19 mouse cellular contexts compared by ENCODE assay signal in genomic region chr14:99493659-99494058, GRCm38 (mm10).
A peak's percentile ranks its signal among the peaks of the same experiment; 100 is the strongest.
DNase-seq lines count a peak whose midpoint lies in the region; ATAC-seq lines count a peak whose summit lies in the region.
"Had no signal": no experiment of that assay in that cellular context is flagged by ENCODE, and none has a peak within 500 bp of the region (broad histone marks: within the 10 kb centered on the region; RNA-seq: fewer than 3 reads in every experiment).

No protein-coding gene starts in this region.

- DNase-seq in large intestine, adult 2 months (ENCODE audit: low read depth, low spot score) = peak; percentile 44
- DNase-seq in kidney, postnatal 25 days = no peak
- no peak for DNase-seq in embryo, embryonic 10.5 days (ENCODE audit: low spot score)
- DNase-seq: adrenal gland, adult 2 months; adrenal gland, postnatal 10 days; adrenal gland, postnatal 25 days; cerebellum, adult 11 months; cerebellum, adult 18-20 months; cerebellum, adult 8-10 months; cerebellum, adult 9-11 months; cerebellum, postnatal 14 days; cerebellum, postnatal 36 days; forebrain, postnatal 0 days had no signal

- 0 out of 2 replicates have a peak, but pooled peaks cover 3% of the 10 kb centered on the region for H3K4me1 ChIP-seq in intestine, embryonic 16.5 days (ENCODE audit: control insufficient read depth, insufficient read depth, low read length)
- 0 out of 2 replicates have a peak, but pooled peaks cover 9% of the 10 kb centered on the region for H3K4me1 ChIP-seq in heart, embryonic 12.5 days (replicated peaks)
- H3K4me1 ChIP-seq: embryonic facial prominence, embryonic 10.5 days; embryonic facial prominence, embryonic 12.5 days; forebrain, embryonic 13.5 days; forebrain, embryonic 15.5 days had no signal

- peak overlapping the region; percentile 48 for H3K27ac ChIP-seq in intestine, embryonic 16.5 days (ENCODE audit: low read length)
- no peak overlapping the region for H3K27ac ChIP-seq in heart, embryonic 12.5 days (ENCODE audit: poor library complexity, severe bottlenecking)
- H3K27ac ChIP-seq: embryonic facial prominence, embryonic 10.5 days; embryonic facial prominence, embryonic 12.5 days; forebrain, embryonic 13.5 days; forebrain, embryonic 15.5 days had no signal

- no peak overlapping the region for H3K4me3 ChIP-seq in intestine, embryonic 16.5 days (ENCODE audit: low read length)
- H3K4me3 ChIP-seq in heart, embryonic 12.5 days = no peak overlapping the region
- H3K4me3 ChIP-seq: embryonic facial prominence, embryonic 10.5 days; embryonic facial prominence, embryonic 12.5 days; forebrain, embryonic 13.5 days; forebrain, embryonic 15.5 days had no signal

- H3K36me3 ChIP-seq in intestine, embryonic 16.5 days (ENCODE audit: control insufficient read depth, insufficient read depth, low read length) = no peaks in the 10 kb centered on the region
- H3K36me3 ChIP-seq in heart, embryonic 12.5 days = no peaks in the 10 kb centered on the region
- H3K36me3 ChIP-seq: embryonic facial prominence, embryonic 10.5 days; embryonic facial prominence, embryonic 12.5 days; forebrain, embryonic 15.5 days had no signal

- 80% methylated on average over 6 of the region's 6 CpGs for WGBS in intestine, embryonic 16.5 days
- whole genome bisulfite sequencing in large intestine, adult 2 months = 40% methylated on average over 6 of the region's 6 CpGs
- WGBS in heart, embryonic 12.5 days = 89% methylated on average over 6 of the region's 6 CpGs

- no peak overlapping the region for H3K9ac ChIP-seq in intestine, embryonic 16.5 days (ENCODE audit: low read depth, low read length)
- no peak overlapping the region for H3K9ac ChIP-seq in heart, embryonic 12.5 days
- H3K9ac ChIP-seq: embryonic facial prominence, embryonic 12.5 days; forebrain, embryonic 13.5 days; forebrain, embryonic 15.5 days; forebrain, postnatal 0 days had no signal

- no peaks in the 10 kb centered on the region for H3K9me3 ChIP-seq in intestine, embryonic 16.5 days (ENCODE audit: control insufficient read depth, low read length)
- H3K9me3 ChIP-seq in heart, embryonic 12.5 days (replicated peaks) = no peaks in the 10 kb centered on the region
- H3K9me3 ChIP-seq: embryonic facial prominence, embryonic 10.5 days; embryonic facial prominence, embryonic 12.5 days; forebrain, embryonic 13.5 days; forebrain, embryonic 15.5 days had no signal

- no peak overlapping the region for H3K4me2 ChIP-seq in intestine, embryonic 16.5 days (ENCODE audit: low read depth, low read length)
- no peak overlapping the region for H3K4me2 ChIP-seq in heart, embryonic 12.5 days
- H3K4me2 ChIP-seq: embryonic facial prominence, embryonic 12.5 days; forebrain, embryonic 13.5 days; forebrain, embryonic 15.5 days had no signal

- H3K27me3 ChIP-seq in intestine, embryonic 16.5 days (replicated peaks; ENCODE audit: control insufficient read depth, insufficient read depth, low read length) = no peaks in the 10 kb centered on the region
- no peaks in the 10 kb centered on the region for H3K27me3 ChIP-seq in heart, embryonic 12.5 days (replicated peaks)
- H3K27me3 ChIP-seq: embryonic facial prominence, embryonic 12.5 days; forebrain, embryonic 13.5 days; forebrain, embryonic 15.5 days had no signal

- peak; percentile 59 for ATAC-seq in intestine, embryonic 16.5 days
- no peak for ATAC-seq in heart, embryonic 12.5 days (ENCODE audit: insufficient number of reproducible peaks, low FRiP score)
- ATAC-seq: forebrain, embryonic 13.5 days; forebrain, embryonic 15.5 days; forebrain, postnatal 0 days had no signal
